Mouse (Mus musculus) small intestine, adult 2 months (tissue): ENCODE results near the gene Akap10. TPM values are rescaled to one million over a fixed set of nuclear protein-coding genes. Genes with fewer than 3 reads are reported as not detected.
A peak's percentile ranks its signal among the peaks of the same experiment; 100 is the strongest.
"Not testable (repeated sequence)": the region's sequence is repeated elsewhere in the genome, so short reads cannot be mapped to it uniquely, and the experiment has no call there.

ENCODE experiments used
- H3K27ac ChIP-seq: fragments of 200-500 bp; 2 replicates; pipeline ENCODE4 v1.5.1; 2012; ENCODE audit warnings: low read depth, low read length, control low read depth, inconsistent platforms; ENCODE audit not compliant: insufficient read depth
- H3K27me3 ChIP-seq: fragments of 200-500 bp; 2 replicates; pipeline ENCODE4 v1.6.1; 2012; ENCODE audit warnings: mild to moderate bottlenecking, moderate library complexity, low read length, inconsistent platforms; ENCODE audit not compliant: control insufficient read depth, insufficient read depth
- H3K36me3 ChIP-seq: fragments of 200-500 bp; 2 replicates; pipeline ENCODE4 v1.6.1; 2012; ENCODE audit warnings: mild to moderate bottlenecking, low read length, control low read depth, inconsistent platforms; ENCODE audit not compliant: control insufficient read depth, insufficient read depth
- H3K4me1 ChIP-seq: fragments of 200-500 bp; 2 replicates; pipeline ENCODE4 v1.6.1; 2012; ENCODE audit warnings: low read length, inconsistent platforms, mixed read lengths; ENCODE audit not compliant: control insufficient read depth, insufficient read depth, insufficient read length
- H3K4me3 ChIP-seq: fragments of 200-500 bp; 2 replicates; pipeline ENCODE4 v1.5.1; 2012; ENCODE audit warnings: low read depth, mild to moderate bottlenecking, control low read depth, inconsistent platforms, low read length, moderate library complexity
- CTCF ChIP-seq: fragments of 200-500 bp; IDR thresholded peaks from 2 replicates; pipeline ENCODE4 v1.5.1; 2012; ENCODE audit warnings: low read depth, mild to moderate bottlenecking, control low read depth, inconsistent platforms, low read length, moderate library complexity, mixed read lengths; ENCODE audit not compliant: insufficient replicate concordance, insufficient read length; ENCODE audit errors: extremely low read depth
- POLR2A ChIP-seq: fragments of 200-500 bp; IDR thresholded peaks from 2 replicates; pipeline ENCODE4 v1.6.1; 2012; ENCODE audit warnings: low read depth, mild to moderate bottlenecking, control low read depth, inconsistent platforms, low read length, moderate library complexity
- WGBS: fragments of 180-500 bp; shearing (Covaris S2); methylation state at CpG from one replicate; pipeline ENCODE4 v1.1.7; 2018; 5-methylcytosine and 5-hydroxymethylcytosine counted together
- polyA plus RNA-seq: library from polyadenylated mRNA; depleted of rRNA; stranded (reverse); fragments of >200 nt; gene quantifications from 2 replicates; pipeline ENCODE4 v1.2.3, GENCODE M21; 2012; rRNA removed

The Akap10 gene
- polyA plus RNA-seq, 1 experiment: 5.2 TPM

DNA sequence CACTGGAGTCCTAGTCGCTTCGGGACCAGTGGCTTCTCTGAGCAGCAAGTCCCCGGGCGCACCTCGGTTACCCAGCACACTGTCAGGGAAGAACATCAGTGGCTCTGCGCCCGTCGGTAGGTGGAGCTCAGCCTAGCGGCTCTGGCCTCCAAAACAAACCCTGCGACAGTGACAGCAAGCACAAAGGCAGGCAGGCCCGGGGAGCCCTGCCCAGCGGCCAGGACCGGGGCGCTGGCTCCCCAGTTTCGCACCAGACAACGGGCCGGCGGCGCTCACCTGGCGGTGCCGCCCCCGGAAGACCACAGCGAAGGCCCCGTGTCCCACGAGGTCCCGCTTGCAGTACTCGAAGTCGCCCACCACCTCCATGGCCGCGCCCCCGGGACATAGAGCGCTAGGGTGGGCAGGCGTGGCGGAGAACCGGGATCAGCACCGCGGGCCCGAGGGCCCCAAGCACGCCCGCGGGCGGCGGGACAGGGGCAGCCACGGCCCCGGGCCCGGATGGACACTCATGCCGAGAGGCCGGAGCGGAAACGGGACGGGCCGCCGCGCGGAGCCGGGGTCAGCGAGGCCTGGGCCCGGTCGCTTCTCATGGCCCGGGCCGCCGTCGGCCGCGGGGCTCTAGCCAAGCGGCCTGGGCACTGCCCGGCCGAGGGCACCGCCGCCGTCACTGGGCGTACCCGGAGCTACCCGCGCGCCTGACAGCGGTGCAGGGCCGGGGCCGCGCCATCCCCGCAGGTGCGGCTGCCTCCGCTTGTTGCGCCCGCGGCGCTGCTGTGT is 75.7 kb downstream of the Akap10 start:
- TF ChIP-seq POLR2A (peak; percentile 71), CTCF (peak; percentile 46; the same call in 1 of the 2 replicates)
- peaks cover 2% of the 10 kb centered on the region; the same call in 1 of the 2 replicates for H3K36me3 ChIP-seq
- H3K4me3 ChIP-seq: peak overlapping the region; percentile 90
- WGBS: under 1% methylated on average over 85 of the region's 87 CpGs
- H3K27ac ChIP-seq: peak overlapping the region; percentile 72
- H3K4me1 ChIP-seq: 0 out of 2 replicates have a peak, but pooled peaks cover 2% of the 10 kb centered on the region
- no peaks in the 10 kb centered on the region for H3K27me3 ChIP-seq

DNA sequence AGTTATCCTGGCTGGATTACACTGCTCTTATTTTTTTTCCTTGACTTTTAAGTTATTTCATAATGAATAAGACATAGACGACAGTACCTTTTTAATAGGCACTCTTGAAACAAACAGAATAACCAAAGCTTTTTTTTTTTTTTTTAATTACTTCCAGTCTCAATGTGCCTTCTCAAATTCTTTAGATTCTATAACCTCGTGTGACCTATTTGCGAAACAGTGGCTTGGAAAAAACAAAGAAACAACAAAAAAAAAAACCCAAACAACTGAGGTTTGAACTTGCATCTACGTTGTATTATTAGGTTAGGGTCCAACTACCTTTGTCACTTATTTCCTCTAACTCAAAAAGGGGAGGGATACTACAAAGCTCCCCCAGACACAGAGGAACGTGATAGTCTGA is 76.4 kb downstream of the Akap10 start:
- peak overlapping the region; percentile 90 for H3K4me3 ChIP-seq
- 0 out of 2 replicates have a peak overlapping the region, but pooled peaks have one; percentile 72 for H3K27ac ChIP-seq
- H3K36me3 ChIP-seq: peaks cover 2% of the 10 kb centered on the region; the same call in 1 of the 2 replicates
- H3K27me3 ChIP-seq: no peaks in the 10 kb centered on the region
- H3K4me1 ChIP-seq: 0 out of 2 replicates have a peak, but pooled peaks cover 2% of the 10 kb centered on the region
- WGBS: 16% methylated on average over 5 of the region's 5 CpGs
- TF ChIP-seq CTCF: no peak
- no peak for TF ChIP-seq POLR2A

DNA sequence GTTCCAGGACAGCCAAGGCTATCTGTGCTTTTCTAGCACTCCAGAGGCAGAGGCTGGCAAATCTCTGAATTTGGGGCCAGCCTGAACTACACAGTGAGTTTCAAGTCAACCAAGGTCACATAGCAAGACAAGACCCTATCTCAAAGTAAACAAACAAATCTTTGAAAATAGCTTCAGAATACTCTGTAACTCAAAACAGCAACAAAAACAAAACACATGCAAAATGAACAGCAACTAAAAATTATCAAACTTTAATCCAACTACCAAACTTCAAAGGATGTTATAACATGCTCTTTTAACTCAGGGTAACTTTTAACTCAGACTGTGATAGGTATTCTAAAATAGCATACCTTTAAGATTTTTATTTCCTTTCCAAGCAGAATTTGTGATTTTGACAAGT is 77.1 kb downstream of the Akap10 start:
- Histone ChIP-seq H3K27ac (no peak overlapping the region), H3K4me3 (no peak overlapping the region), H3K36me3 (peaks cover 2% of the 10 kb centered on the region; the same call in 1 of the 2 replicates), H3K4me1 (0 out of 2 replicates have a peak, but pooled peaks cover 2% of the 10 kb centered on the region), H3K27me3 (no peaks in the 10 kb centered on the region)
- TF ChIP-seq CTCF: no peak
- TF ChIP-seq POLR2A: no peak

GRCm38 (mm10) chr11:61851195-61851594 is 78.9 kb downstream of the Akap10 start:
- Histone ChIP-seq H3K4me3 (no peak overlapping the region), H3K4me1 (0 out of 2 replicates have a peak, but pooled peaks cover 2% of the 10 kb centered on the region), H3K36me3 (peaks cover 2% of the 10 kb centered on the region; the same call in 1 of the 2 replicates), H3K27ac (no peak overlapping the region), H3K27me3 (no peaks in the 10 kb centered on the region)
- TF ChIP-seq CTCF (no peak), POLR2A (no peak)
- 85% methylated on average over 3 of the region's 3 CpGs for WGBS

DNA sequence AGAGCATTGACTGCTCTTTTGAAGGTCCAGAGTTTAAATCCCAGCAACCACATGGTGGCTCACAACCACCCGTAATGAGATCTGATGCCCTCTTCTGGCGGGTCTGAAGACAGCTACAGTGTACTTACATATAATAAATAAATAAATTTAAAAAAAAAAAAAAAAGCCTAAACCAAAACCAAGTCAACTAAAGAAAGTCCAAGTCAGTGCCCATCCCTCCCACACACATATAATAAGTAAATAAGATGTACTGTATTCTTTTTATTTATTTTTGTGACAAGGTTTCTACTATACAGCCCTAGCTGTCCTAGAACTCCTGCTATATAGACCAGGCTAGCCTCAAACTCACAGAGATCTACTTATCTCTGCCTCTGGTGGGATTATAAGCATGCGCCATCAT is 89.4 kb downstream of the Akap10 start:
- not testable (repeated sequence) for H3K4me1 ChIP-seq, H3K27me3 ChIP-seq, H3K4me3 ChIP-seq, H3K27ac ChIP-seq
- H3K36me3 ChIP-seq: peaks cover 14% of the 10 kb centered on the region
- WGBS: 85% methylated on average over 3 of the region's 3 CpGs

DNA sequence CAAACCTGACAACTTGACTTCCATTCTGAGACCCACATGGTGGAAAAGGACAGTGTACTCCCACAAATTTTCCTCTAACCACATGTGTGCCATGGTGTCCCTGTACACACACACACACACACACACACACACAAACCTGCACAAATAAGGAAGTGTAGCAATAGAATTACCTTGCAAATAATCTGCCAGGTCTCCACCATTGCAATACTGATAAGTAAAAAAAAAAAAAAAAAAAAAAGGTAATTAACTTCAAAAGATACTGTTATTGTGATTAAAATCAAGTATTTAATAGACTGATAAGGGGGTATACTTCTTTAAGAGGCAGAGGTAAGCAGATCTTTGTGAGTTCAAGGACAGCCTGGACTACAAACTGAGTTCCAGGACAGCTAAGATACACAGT is 90.1 kb downstream of the Akap10 start:
- Histone ChIP-seq H3K4me3 (no peak overlapping the region), H3K27ac (no peak overlapping the region), H3K36me3 (peaks cover 12% of the 10 kb centered on the region), H3K4me1 (no peaks in the 10 kb centered on the region), H3K27me3 (no peaks in the 10 kb centered on the region)
- no peak for TF ChIP-seq CTCF
- no peak for TF ChIP-seq POLR2A

- 94% methylated on average over 1 of the region's 1 CpGs for WGBS
- Histone ChIP-seq H3K36me3 (peaks cover 13% of the 10 kb centered on the region), H3K27ac (no peak overlapping the region), H3K4me1 (no peaks in the 10 kb centered on the region), H3K4me3 (no peak overlapping the region), H3K27me3 (no peaks in the 10 kb centered on the region)
- TF ChIP-seq CTCF (no peak), POLR2A (no peak)
Measured at GRCm38 (mm10) chr11:61839182-61839581, 90.9 kb downstream of the Akap10 start.

Other genes starting within 250 kb of the Akap10 start
- 15.8 and 33.8 TPM in 2 replicates for gene Fam83g, start 246.2 kb downstream of the Akap10 start, polyA plus RNA-seq
- not detected in 2 replicates for gene Slc5a10, start 209.4 kb downstream of the Akap10 start, polyA plus RNA-seq
- gene Prpsap2, start 168.2 kb downstream of the Akap10 start, polyA plus RNA-seq: 3.0 and 6.4 TPM in 2 replicates
- gene Ulk2, start 75.2 kb downstream of the Akap10 start, polyA plus RNA-seq: 15.1 and 34.2 TPM in 2 replicates
- 6.4 and 10.2 TPM in 2 replicates for gene Specc1, start 26.5 kb upstream of the Akap10 start, polyA plus RNA-seq